Mouse (Mus musculus) forelimb bud, embryonic 11.5 days (tissue): ENCODE data around the gene Hoxc8.

Experiments
- DNase-seq: peaks from one replicate; pipeline ENCODE4 v3.0.0-alpha.2; 2012; ENCODE audit warnings: low read depth, low spot score

Hoxc8 gene

DNA sequence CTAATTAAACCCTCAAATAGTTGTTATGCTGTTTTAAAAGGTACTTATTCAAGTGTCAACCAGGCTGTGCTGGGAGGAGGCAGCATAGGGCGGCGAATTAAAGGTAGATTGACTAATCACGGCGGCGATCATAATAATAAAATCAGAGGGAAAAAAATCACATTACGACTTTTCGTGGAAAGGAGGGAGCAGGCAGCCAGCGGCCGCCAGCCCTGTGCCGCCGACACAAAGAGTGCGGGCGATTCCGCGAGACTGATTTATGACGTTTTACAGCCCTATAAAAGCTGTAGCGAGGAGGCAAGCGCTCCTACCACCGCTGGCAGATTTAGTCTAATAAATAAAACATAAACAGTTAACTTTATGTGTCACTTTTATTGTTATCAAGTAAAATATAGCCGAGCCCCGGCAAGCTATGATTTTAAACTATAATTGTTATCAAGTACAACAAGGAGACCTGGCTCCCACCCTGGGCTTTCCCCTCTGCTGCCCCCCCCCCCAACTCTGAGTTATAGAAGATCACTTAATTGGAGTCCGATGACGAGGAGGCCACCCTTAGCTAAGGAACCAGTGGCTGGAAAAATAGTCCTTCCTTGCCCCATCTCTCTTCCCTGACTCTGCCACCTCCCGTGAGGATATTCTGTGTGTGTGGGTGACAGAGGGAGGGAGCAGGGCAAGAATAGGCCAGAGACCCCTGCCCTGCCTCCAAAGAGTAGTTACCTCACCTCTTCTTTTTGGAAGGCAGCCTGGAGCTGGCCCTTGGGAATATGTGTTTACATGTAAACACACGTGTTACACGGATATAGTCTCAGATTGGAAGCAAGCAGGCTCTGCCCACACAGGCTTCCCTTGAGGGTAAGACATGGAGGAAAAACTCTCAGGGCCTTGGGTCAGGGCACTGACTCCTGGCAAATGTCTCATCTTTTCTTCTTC lies 42.5 kb downstream of the Hoxc8 start:
- DNase-seq = peak; percentile 78

GRCm38 (mm10) chr15:103034043-103034806 lies 43.8 kb downstream of the Hoxc8 start:
- no peak for DNase-seq

DNA sequence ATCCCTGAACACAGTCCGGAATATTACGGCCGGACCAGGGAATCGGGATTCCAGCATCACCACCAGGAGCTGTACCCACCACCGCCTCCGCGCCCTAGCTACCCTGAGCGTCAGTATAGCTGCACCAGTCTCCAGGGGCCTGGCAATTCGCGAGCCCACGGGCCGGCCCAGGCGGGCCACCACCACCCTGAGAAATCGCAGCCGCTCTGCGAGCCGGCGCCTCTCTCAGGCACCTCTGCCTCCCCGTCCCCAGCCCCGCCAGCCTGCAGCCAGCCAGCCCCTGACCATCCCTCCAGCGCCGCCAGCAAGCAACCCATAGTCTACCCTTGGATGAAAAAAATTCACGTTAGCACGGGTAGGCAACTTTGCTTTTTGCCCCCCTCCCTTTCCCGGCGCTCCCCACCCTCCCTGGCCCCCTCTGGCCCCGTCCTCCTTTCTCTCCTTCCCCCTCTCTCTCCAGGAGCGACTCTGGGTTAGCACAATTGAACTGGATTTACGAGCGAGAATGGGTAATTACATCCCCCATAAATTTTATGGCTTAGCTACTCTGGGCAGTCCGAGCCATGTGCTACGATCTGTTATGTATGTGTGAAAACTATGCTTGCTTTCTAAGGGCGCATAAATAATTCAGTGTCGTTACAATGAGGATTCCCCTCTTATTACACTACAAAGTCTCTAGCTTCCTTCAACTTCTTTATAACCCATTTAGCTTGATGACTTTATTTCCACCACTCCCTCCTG lies 44.6 kb downstream of the Hoxc8 start:
- peak; percentile 78 for DNase-seq

DNA sequence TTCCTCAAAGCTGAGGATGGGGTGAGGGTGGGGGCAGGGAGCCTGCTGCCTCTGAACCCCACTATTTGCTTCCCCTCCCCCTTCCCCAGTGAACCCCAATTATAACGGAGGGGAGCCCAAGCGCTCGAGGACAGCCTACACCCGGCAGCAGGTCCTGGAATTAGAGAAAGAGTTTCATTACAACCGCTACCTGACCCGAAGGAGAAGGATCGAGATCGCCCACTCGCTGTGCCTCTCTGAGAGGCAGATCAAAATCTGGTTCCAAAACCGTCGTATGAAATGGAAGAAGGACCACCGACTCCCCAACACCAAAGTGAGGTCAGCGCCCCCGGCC lies 45.1 kb downstream of the Hoxc8 start:
- no peak for DNase-seq

- DNase-seq = no peak
Measured at GRCm38 (mm10) chr15:103037579-103037978, 47.2 kb downstream of the Hoxc8 start.

DNA sequence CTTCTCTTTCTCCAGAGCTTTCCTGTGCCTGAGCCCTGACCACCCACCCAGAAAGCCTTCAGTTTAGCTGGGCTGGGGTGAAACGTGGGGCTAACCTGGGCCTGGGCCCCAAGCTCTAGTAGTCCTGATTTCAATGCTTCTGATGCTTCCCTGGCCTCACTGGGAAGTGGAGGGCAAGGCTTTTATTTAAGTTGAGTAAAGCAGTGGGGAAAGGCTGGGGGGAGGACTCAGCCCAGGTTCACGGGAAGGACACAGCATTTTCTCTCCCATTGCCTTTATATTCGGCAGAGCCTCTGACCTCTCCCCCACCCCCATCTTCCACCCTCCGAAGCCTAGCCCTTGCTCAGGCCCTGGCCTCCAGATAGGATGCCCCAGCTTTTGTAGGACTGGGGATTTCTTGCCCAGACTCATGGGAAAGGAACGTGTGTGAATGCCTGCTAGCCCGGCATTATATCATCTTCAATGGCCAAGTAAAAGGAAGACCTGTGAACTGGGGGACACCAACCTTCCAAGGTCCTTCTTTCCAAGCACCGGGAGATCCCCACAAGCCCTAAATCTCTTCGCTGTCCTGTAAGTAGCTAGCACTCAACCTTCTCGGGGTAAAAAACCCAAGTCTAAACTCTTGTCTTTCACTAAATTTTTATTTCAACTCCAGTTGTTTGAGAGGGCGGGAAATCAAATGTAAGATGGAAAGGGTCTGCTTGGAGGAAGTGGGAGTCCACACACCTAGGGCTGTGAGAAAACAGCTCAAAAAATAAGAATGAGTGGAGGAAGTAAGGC lies 48.5 kb downstream of the Hoxc8 start:
- DNase-seq = no peak

DNA sequence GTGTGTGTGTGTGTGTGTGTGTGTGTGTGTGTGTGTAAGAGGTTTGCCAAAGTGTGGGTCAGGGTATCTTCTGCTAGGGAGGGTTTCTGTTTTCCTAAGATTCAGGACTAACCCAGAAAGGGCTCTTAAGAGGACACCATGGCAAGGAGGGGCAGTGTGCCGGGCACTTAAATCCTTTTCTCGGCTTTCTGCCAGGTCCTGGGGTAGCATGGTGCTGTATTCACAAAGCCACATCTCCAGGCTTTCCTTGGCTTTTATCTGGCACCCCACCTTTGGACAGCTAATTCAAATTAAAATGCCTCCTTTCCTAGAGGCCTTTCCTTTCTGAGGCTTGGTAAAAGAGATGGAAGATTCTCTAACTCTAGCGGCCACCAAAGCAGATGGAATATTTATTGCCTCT lies 49.2 kb downstream of the Hoxc8 start:
- DNase-seq = no peak

GRCm38 (mm10) chr15:103040601-103041000 lies 50.2 kb downstream of the Hoxc8 start:
- DNase-seq = no peak

- DNase-seq = no peak
Measured at GRCm38 (mm10) chr15:103041613-103042012, 51.2 kb downstream of the Hoxc8 start.

DNA sequence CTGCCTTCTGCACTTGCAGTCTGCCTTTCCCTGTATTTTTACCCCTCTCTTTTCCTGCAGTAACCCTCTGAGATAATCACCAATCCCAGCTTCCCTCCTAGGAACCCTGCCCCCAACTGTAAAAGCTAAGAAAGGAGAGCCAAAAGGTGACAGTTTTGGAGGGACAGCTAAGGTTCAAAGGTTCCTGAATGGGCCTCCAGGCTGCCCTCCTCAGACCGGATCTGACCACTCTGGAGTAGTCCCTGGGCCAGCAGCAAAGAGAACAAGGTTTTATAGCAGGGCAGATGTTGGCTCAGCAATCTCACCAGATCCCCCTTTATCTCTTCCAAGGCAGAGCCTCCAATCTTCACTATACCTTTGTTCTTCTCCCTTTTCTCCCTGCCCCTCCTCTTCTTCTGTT lies 51.8 kb downstream of the Hoxc8 start:
- DNase-seq = no peak
